Mouse (Mus musculus) fat pad, adult 2 months (tissue): ENCODE data around the gene Fbxw14.
"Not testable (repeated sequence)": the region's sequence is repeated elsewhere in the genome, so short reads cannot be mapped to it uniquely, and the experiment has no call there.

Source experiments
- DNase-seq: peaks from one replicate; pipeline ENCODE4 v3.0.0-alpha.2; 2011; ENCODE audit warnings: low read depth, low spot score; ENCODE audit errors: extremely low read depth

The Fbxw14 gene

GRCm38 (mm10) chr9:109287576-109287975 is at the start of gene Fbxw14:
Gene Fbxw14 (minus strand): TSS chr9:109287676.
- not testable (repeated sequence) for DNase-seq

DNA sequence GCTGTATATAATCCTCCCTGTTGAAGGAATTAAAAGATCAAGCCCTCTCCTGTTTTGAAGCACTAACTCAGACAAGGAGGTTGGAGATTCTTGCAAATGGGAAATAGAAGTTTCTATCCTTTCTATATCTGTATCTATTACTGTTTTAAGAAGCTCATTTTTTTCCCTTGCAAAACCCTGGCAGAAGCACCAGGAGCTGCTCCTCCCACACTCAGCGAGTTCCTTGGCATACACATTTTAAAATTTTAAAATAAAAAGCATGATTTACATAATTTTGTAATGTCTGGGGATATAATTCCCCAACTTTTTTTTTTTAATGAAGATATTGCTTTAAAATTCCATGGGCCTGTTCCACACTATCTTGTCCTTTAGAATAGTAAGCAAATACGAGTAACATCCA is 24.4 kb downstream of the Fbxw14 start:
- no peak for DNase-seq

GRCm38 (mm10) chr9:109234654-109235053 is 52.8 kb downstream of the Fbxw14 start, which contains the start of gene Fbxw20:
Gene Fbxw20 (minus strand): TSS chr9:109234754.
- DNase-seq = no peak
